Mouse (Mus musculus): ENCODE results near the gene Pde3a.

Gene Pde3a

DNA sequence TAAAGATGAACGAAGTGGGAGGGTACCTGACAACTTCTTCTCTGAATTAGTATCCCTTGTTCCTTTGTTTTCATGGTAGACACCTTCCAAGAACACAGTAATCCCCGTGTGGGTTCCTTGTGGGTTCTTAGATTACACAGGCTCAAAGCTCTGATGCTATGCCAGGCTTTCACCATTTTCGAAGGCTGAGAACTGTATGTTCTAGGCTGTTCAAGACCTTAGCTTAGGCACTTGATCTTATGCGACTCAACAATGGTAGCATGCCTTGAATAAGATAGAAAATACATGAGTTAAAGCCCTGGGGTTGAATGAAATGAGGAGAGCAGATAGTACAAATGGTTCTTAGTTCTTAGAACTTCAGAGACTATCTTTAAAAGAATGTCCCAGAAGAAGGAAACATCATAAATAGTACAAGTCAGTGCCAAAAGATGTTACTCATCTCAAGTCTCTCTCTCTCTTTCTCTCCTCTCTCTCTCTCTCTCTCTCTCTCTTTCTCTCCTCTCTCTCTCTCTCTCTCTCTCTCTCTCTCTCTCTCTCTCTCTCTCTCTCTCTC lies 83.6 kb downstream of the Pde3a start:
- no peak for DNase-seq

DNA sequence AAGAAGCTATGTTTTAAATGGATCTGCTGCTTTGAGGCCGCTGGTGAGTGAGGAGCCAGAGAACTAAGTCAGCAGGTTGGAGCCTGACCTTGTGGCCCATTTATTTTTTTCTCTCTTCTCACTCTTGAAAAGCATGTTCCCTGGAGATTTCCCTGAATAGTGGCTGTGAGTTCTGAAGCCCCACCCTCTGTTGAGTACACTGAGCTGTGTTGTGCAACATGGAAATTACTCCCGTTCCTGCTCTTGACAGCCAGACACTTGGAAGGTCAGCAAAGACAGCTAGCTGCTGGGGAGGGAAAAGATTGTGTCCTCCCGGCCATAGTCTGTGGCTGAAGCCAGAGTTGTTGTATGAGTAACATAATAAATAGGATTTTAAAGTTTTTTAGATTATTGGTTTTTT lies 84.2 kb downstream of the Pde3a start:
- DNase-seq: no peak

DNA sequence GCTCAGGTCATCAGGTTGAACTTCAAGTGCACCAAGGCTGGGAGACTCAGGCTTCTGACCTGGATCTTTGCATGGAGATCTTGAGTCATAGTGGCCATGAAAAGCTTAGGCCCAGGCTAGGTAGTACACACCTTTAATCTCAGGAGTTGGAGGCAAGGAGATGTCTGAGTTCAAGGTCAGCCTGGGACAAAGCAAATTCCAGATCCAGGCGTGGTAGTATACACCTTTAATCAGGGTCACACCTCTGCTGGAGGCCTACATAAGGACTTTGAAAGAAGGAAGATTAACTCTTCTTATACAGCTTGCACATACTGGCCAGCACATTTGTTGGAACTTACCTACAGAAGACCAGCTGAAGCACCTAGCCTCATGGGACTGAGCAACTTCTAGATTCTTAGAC lies 86.8 kb downstream of the Pde3a start:
- no peak for DNase-seq

DNA sequence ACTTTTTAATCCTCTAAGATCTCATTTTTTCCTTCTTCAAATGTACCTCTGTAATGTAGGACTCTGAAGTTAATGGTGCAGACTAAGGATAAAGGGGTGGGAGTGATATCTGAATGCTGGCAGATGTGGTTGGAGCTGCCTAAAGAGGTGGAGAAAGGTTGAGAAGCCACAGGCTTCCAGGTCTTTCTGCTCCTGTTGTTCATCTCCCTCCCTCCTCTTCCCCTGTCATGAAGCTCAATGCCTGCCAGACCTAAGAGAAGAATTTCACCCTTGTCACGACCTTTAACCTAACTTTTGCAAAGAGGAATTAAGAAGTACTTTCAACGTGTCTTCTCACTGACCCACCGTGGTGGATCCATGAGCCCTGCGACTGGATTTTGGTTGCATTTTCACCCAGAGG lies 87.4 kb downstream of the Pde3a start:
- no peak for DNase-seq

DNA sequence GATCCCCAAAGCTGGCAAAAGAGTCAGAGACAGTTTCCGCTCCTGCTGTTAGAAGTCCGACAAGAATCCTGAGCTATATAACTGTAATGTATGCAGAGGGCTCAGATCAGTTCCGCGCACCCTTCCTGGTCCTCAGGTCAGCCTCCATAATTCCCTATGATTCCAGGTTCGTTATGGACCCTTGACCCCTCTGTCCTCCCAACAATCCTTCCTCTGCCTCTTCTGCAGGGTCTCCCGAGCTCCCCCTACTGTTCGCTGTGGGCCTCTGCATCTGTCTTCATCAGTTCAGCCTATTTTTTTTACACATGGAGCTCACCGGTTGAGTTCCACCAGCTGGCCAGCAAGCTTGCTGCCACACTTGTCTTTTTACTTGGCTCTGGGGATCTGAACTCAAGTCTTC lies 88.6 kb downstream of the Pde3a start:
- no peak for DNase-seq

DNA sequence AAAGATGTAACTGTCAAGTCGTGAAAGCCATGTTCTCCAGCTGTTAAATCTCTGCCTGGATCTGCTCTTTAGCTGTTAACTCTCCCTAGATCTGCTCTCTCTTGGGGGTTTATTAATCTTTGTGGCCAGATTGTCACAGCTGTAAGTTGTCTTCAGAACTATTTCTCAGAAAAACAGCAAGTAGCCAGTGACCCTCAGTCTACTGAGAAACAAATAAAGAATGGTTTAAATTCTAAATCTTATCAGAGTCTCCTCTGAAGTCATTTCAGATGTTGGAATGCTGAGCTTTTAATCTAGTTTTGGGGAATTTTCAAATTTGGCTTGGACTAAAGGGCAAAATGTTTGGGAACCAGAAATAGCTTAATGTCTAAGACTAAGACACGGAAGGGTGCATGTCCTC lies 92.3 kb downstream of the Pde3a start:
- DNase-seq: no peak

DNA sequence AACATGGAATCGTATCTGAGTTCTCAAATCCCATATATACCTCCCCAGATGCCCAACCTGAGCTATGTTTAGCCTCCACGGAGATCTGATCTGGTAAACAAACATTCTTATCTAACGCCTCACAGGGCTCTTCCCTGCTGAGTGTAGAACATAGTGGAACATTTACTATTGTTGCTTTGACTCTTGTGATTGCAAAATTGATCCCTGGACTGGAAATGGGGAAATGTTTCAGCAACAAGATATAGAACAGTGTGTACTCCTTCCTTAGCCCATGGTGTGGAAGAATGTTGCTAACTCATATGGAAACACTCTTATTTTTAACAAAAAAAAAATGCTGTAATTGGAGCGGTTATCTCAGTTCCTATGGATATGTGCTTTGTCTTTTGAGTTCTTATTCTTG lies 98.8 kb downstream of the Pde3a start:
- DNase-seq: no peak

DNA sequence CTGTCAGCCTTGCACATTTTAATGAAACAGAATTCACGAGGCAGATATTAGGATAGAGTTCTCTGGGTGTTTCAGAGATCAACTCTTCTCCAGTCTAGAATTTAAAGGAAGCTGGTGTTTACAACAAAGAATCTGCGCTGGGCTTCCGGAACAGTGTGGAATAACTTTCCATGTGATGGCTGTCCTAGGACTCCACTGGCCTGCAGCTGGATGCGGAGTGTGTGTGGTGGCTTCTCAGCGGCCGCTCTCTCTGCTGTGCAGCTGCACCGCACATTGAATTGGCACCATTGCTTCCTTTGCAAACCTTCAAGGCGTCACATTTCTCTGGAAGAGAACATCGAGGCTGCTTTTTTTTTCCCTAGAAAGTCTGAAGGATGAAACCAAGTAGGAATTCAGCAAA lies 99.5 kb downstream of the Pde3a start:
- DNase-seq: no peak

DNA sequence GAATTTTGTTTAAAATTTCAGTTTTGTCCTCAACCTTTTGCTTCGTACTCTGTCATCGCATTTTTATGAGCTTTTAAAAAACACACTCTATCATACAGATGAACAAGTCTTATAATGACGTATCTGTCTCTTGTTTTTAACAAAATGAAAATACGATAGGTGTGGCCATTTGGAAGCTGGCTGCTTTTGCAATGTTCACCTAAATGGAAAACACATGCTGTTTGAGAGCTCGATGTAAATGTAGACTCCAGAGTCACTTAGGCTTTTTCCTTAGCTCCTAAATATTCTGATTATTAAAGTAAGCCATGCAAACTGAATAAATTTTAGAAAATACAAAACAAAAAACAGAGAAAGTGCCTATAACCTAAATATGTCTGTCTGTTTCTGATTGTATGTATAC lies 101.2 kb downstream of the Pde3a start:
- DNase-seq: no peak

DNA sequence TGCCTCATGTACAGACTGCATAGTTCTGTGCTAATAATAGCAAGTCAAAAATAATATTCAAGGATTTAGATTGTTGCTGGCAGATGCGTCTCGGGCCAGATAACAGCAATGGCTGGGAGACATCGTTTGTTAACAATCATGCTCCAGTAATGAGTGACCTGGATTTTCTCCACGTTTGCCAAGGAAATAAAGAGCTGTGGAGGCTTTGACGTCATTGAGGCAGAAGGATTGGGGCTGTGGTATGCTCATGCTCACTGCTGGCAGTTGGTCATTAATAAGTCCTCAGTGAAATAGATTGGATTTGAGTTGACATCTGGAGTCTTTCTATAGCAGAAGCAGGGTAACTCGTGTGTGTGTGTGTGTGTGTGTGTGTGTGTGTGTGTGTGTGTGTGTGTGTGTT lies 103.2 kb downstream of the Pde3a start:
- DNase-seq: no peak

DNA sequence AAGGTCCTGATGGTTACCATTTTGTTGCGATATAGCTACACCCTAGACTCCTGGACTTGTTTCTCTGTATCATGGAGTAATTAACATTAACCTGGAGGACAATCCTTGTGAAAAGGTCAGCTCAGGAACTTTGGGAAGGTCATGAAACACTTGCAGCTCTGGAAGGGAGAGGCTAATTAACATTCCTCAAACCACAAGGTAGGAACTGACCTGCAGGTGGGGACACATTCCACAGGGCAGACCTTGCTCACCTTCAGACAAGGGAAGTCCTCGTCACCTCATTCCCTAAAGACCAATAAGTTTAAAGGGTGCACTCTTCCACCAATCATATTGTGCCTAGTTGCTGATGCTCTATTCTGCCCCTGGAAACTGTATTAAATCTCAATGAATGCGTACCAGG lies 114.6 kb downstream of the Pde3a start:
- DNase-seq: no peak

DNA sequence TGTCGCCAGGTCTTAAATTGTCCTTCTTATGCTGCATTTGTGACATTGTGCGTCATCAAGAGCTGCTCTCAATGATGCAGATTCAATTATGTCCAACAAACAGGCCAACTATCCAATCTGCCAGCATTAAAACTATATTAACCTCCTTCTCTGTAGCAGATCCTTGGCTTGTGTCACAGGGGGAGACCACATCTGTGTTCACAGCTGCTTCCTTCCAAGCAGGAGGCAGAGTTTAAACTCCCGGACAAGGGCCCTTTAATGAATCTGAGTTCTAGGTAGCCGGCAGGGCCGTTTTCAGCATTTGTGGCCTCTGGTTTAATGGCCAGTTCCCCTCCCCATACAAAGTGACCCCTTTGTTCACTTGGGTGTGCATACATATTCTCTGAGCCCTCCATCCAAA lies 118.0 kb downstream of the Pde3a start:
- DNase-seq: no peak

DNA sequence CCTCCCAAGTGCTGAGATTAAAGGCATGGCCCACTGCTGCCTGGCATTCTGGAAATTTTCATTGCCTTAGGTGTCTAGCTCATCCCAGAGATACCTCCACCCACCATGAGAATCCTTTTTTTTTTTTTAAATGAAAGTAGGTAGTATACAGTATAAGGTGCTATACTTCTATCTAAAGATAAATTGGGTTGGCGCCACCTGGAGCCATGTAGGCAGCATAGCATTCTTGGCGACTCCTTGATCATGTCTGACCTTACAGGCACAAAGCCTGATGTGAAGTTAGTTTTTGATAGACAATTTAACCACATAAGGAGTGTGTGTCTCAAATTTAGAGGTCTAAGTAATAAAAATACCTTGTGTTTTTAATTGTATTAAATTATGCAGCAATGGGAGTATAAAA lies 123.6 kb downstream of the Pde3a start:
- DNase-seq: no peak

DNA sequence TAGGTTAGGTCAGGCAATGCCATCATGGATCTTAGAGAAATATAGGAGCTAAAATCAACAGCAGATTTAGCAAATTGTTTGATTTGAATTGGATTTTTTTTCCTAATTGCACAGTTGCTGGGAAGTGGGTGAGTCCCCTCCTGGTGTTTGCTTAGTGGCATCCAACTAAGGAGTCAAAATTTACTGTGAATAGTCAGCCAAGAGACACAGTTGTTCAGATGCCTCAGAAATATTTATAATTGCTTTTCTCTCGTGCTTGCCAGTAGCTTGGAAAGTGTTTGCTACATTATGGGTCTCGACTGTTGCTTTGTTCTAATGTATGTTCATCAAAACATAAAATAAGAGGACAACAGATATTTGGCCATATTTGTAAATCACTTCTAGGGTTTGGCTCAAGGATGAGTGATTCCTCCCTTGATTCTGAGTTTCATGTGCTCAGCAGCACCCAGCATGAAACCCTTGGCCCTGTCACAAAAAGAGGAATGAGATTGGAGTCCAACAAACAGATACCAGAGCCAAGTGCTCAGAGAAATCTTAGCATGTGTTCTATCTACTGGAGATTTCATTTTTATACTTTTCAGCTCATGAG lies 125.5 kb downstream of the Pde3a start:
- no peak for DNase-seq

DNA sequence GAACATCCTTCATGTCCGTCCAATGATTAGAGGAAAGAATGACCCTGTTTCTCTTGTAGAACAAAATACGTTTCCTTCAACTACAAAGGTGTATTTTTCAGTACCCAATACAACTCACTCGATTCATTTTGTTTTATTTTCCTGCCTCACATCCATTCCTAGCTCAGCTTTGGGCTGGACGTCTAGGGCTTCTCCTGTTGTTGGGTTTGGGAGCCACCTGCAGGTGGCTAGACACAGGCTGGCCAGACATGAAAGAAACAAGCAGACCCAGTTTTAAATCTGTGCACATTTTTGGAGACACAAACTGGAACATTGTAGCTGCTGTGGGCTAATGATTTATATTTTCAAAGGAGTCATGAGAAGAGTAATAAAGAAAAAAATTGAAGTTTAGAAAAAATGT lies 126.1 kb downstream of the Pde3a start:
- DNase-seq: no peak

DNA sequence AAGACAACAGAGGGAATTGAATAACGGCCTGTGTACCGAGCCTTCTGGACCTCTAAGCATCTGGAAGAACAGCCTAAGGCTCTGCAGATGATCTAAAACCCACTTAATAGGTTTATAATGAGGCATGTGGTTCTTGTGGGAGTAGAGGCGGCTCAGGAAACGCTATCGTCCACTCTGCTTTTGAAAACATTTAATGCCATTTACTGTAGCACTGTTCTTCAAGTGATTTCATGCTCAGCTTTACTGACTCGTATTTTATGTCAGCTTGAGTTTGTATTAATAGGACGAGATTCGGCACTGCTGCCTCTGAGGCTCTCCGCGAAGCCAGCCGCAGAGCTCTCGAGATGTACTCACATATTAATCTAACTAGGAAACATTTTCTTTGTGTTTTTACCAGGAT lies 131.9 kb downstream of the Pde3a start:
- no peak for DNase-seq

DNA sequence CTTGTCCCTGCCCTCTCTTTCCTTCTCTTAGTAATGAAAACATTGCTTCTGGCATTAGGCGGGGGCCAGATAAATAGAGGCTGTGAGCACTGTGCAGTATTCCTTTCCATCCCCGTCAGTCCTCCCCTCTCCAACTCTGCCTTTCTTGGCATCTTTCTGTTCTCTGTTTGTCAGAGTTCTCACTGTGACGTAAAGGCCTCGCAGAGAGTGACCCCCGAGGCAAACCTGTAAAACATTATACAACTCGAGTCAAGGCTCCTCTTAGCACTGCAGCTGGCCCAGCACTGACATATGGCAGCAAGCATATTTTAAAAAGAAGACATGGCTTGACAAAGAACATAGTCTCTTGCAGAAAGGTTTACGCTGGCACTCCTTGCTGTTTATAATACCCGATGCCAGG lies 132.4 kb downstream of the Pde3a start:
- no peak for DNase-seq

DNA sequence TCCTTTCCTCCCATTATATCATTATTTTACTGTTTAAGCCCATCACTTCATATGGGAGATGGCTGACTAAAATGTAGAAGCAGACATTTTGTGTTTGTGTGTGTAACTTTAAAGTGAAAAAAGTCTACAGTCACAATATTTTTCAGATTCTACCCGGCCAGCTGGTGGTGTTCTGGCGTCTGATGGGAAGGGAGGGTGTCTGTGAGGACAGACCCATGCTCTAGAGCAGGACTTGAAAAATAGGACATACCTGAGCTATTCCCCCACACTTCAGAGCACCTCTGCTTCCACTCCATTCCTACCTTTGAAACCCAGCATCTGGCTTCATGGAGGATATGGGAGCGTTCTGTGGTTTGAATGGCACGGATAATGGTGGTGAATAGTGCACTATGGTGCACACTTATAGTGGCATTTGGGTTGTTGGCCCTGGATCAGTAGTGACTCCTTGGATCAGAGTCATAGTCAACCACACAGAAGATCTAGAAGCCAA lies 132.9 kb downstream of the Pde3a start:
- DNase-seq: no peak

DNA sequence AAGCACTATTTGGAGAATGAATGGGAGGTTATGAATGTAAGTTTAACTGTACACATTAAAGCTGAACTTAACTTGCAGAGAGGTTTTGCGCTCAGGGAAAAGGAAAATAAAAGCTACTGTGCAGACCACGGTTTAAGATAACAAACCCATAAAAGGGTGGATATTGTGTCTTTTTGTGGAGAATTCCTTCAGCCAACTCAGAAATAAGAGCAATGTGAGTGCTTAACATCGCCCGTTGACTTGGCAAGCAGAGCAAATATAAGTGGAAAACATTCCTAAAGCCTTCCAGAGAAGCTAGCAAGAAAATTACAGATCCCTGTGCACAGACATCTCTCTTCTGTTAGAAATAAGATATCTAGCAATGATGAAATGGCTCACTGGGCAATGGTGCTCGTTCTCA lies 139.0 kb downstream of the Pde3a start:
- DNase-seq: no peak

DNA sequence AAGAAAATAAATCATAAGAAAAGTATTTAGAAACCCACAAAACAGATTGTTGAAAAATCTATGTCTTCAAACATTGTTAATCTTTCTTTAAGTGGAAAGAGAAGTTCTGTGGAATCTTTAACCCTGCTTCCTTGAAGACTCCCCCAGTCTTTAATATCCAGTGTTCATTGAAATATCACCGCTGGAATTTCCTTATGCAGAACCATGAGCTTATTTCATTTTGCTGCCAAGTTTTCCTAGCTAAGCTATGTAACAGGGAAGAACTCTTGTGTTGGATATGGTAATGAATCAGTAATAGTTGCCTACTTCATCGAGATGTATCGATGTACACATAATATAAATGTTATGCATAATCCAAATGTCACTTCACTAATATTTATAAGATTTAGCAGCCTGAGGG lies 146.9 kb downstream of the Pde3a start:
- DNase-seq: no peak

DNA sequence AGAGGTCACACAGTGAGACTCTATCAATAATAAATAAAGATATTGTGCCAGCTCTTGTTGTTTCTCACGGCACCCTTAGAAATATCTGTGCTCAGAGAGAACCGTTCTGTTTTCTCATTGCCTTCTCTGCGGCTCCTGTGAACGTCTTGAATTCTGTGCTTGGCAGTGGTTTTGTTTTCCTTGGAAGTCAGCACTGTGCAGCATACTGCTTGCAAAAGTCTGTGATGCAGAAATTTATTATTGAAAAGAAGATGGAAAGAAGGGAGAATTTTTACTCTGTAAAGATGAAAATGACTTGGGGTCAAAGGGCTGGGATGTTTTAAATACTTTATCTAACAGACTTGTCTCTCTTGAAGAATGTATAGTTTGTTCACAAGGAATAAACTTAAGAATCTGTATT lies 150.3 kb downstream of the Pde3a start:
- DNase-seq: no peak

DNA sequence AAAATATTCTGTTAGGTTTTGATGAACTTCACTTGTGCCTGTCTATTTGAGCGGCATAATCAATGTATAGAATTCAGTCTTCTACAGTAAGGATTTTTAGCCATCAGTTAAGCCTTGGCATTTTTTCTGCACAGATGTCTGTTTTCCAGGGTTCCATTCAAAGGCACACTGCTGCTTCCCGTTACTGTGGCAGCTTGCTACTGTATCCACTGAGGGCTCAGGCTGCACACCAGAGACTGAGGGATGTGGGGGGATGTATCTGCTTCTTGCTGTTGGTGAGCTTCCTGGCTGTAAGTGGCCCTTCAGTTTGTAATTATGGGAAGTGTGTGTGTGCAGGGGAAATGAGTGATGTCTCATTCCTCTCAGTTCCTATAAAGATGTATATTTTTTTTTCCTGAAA lies 154.9 kb downstream of the Pde3a start:
- DNase-seq: no peak

DNA sequence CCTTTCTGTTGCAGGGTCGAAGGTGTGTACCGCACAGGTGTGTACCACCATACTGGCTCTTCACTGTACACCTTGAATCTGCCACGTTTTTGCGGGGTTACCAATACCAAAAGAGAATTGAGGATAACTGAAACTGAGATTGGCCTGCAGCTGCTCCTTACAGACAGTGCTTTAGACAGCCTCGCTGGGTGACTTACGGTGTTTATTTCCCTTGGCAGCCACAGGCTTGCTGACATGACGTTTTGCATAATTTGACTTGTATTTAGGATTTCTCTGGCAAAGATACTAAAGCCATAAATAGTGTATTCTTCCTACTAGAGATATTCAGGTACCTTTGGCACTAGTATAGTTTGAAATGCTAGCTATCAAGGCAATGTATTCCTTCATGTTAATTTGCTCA lies 155.6 kb downstream of the Pde3a start:
- no peak for DNase-seq

DNA sequence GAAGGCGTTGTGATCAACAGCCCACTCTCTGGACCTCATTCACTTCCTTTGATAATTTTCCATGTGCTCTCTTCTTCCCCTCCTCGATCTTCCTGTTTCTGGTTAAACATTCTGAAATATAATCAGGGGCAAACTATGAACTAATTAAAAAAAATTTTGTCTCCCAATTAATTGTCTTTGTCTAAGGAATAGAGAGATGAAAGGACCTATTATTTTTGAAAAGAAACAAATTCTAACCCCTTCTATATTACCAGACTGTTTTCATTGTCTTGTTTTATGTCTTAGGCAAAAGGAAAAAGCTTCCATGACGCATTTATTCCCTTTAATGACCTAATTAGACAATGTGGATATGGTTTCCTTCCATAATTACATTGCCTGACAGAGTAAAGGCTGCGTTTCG lies 156.4 kb downstream of the Pde3a start:
- no peak for DNase-seq

DNA sequence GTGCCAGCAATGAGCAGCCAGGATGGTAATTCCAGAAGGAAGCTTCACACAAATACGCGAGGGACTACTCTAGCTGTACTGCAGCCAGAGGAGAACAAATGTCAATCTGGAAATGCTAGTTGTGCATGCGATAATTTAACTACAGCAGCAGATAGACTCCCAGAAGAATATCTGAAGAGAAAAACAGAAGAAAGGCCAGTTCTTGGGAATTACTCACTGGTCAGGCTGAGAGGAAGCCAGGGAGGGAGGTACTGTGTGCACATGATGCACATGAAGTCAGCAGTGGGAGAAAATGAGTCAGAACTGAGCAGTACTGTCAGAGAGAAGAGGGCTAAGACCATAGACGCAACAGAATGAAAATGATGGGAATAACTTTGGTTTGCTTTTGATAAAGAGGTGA lies 159.7 kb downstream of the Pde3a start:
- no peak for DNase-seq

DNA sequence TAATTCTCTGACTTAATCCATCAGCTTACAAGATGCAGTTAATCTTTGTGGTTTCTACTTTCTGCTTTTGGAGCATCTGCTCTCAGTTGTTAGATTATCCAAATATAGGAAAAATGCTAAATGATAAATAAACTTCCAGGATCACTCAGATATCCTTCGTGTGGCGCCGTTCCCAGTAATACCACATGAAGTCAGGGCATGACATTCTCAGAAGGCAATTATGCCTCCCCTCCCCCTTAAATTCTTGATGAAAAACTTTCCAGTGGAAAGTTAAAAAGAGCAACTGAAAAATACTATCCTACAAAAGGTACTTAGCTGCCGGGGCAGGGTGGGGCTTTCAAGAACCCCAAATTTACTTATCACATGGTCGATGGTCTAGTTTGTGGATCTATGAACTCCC lies 161.8 kb downstream of the Pde3a start:
- DNase-seq: no peak

Data from B cell, adult 2 months (primary cell).